Mouse (Mus musculus): ENCODE results near the gene Gnl3.
A peak's percentile ranks its signal among the peaks of the same experiment; 100 is the strongest.

- TF ChIP-seq CTCF (IDR thresholded peaks at IDR 0.05; ENCODE audit: control insufficient read depth, insufficient read depth, insufficient read length) (no peak), FOSL1 (IDR thresholded peaks at IDR 0.05; ENCODE audit: insufficient read depth, low read length, poor library complexity, severe bottlenecking) (no peak), USF1 (IDR thresholded peaks at IDR 0.05; ENCODE audit: low read depth) (peak; percentile 73), MAX (IDR thresholded peaks at IDR 0.05) (peak; percentile 99), MYOD1 (IDR thresholded peaks at IDR 0.05; ENCODE audit: control insufficient read depth, insufficient read length, low read depth) (no peak), MYOG (IDR thresholded peaks at IDR 0.05; ENCODE audit: control insufficient read depth, extremely low read depth, insufficient read length) (no peak), CEBPB (IDR thresholded peaks at IDR 0.05; ENCODE audit: low read depth) (no peak)
Measured at GRCm38 (mm10) chr14:31017854-31018253, 1.1 kb downstream of the Gnl3 start.
